Mouse (Mus musculus): ENCODE data around the gene Hdgf. TPM values are rescaled to one million over a fixed set of nuclear protein-coding genes. Genes with fewer than 3 reads are reported as not detected.
"Not testable (repeated sequence)": the region's sequence is repeated elsewhere in the genome, so short reads cannot be mapped to it uniquely, and the experiment has no call there.

Hdgf gene
- total RNA-seq, 2 experiments from 2014 or later: 148 to 151 TPM

GRCm38 (mm10) chr3:87891481-87891880 lies 14.6 kb upstream of the Hdgf start:
- DNase-seq (ENCODE audit: extremely low spot score in 1 of 2, low spot score in 2 of 2): no peak
- H3K27ac ChIP-seq: no peak overlapping the region
- TF ChIP-seq CTCF (IDR thresholded peaks at IDR 0.05): no peak
- no peak overlapping the region for H3K4me3 ChIP-seq
- intact Hi-C loops (cut with DNase I): no loop called here

DNA sequence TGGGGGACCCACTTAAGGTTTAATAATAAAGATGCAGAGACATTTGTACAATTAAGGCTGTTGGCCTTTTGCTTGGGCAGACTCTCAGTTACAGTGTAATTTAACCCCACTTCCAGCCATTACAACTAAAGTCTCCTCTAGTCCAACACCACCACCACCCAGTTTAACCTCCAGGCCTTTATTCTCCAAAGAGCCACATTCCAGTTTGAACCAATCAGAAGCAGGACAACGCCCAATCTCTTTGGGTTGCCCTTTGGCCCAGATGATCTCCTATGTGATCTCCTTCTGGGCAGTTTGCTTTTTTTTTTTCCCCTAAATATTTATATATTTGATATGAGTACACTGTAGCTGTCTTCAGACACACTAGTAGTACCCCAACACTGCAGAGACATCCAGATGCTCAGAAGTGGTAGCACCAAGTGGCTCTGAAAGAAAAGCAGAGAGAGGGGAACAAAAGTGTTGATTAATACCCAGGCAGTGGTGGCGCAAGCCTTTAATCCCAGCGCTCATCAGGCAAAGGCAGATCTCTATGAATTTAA lies 12.7 kb upstream of the Hdgf start:
- Histone ChIP-seq H3K27ac (no peak overlapping the region), H3K4me3 (no peak overlapping the region)
- intact Hi-C loops (cut with DNase I): no loop called here
- no peak for TF ChIP-seq CTCF (IDR thresholded peaks at IDR 0.05)
- DNase-seq (ENCODE audit: extremely low spot score in 1 of 2, low spot score in 2 of 2): no peak

DNA sequence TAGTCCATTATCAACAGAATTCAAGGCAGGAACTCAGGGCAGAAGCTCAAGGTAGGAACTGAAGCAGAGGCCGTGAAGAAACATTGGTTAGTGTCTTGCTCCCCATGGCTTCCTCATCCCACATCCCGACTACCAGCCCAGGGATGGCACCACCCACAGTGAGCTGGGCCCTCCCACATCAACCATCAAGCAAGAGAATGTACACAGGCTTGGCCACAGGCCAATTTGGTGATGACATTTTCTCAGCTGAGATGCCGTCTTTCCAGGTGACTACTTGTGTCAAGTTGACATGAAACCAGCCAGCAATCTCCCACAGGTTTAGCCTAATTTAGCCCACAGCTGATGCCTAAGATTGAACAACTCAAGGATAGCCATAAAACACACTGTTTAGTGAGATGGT lies 6.9 kb upstream of the Hdgf start:
- no peak overlapping the region for H3K4me3 ChIP-seq
- intact Hi-C loops (cut with DNase I): no loop called here
- TF ChIP-seq CTCF (IDR thresholded peaks at IDR 0.05): no peak
- no peak overlapping the region for H3K27ac ChIP-seq
- no peak for DNase-seq (ENCODE audit: extremely low spot score in 1 of 2, low spot score in 2 of 2)

DNA sequence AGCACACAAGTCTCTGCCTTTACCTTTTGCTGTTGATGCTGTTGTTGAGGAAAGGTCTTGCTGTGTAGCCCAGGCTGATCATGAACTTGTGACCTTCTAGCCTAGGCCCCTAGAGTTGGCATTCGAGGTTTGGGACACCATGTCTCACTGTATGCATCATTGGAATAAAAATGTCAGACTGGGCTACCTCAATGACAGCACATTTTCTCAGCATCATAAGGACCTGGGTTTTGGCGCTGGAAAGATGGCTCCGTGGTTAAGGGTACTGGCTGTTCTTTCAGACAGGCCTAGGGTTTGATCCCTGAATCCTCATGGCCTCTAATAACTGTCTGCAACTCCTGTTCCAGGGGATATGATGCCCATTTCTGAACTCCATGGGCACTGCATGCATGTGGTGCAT lies 6.3 kb upstream of the Hdgf start:
- intact Hi-C loops (cut with DNase I): no loop called here
- Histone ChIP-seq H3K4me3 (no peak overlapping the region), H3K27ac (no peak overlapping the region)
- no peak for DNase-seq (ENCODE audit: extremely low spot score in 1 of 2, low spot score in 2 of 2)
- TF ChIP-seq CTCF (IDR thresholded peaks at IDR 0.05): no peak

DNA sequence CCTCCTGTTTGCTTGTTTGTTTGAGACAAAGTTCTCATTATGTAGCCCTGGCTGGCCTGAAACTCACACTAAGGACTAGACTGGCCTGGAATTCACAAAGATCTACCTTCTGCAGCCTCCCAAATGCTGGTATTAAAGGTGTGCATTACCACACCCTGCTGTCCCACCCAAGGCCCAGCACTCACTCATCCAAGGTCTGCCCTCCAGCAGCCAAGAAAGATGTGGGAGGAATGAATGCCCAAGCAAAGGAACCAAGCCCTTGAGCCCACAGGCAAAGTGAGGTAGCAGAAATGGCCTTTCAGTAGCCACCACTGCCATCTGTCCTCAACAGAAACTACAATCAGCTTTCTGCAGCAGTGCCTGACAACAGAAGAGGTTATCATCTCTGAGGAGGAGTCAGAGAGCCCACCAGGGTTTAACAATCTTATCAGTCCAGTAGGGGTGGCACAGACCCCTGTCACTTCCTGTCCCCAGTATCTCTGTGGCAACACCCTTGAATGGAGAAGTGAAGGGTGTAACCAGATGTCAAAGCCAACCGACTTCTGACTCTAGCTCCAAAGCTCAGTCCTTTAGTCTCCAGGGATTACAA lies 5.0 kb upstream of the Hdgf start:
- no peak for TF ChIP-seq CTCF (IDR thresholded peaks at IDR 0.05)
- intact Hi-C loops (cut with DNase I): no loop called here
- Histone ChIP-seq H3K4me3 (no peak overlapping the region), H3K27ac (no peak overlapping the region)
- DNase-seq (ENCODE audit: extremely low spot score in 1 of 2, low spot score in 2 of 2): no peak

- H3K27ac ChIP-seq; DNase-seq (ENCODE audit: extremely low spot score in 1 of 2, low spot score in 2 of 2); H3K4me3 ChIP-seq; intact Hi-C loops (cut with DNase I): not testable (repeated sequence)
These were observed 4.2 kb upstream of the Hdgf start for GRCm38 (mm10) chr3:87901959-87902358.

DNA sequence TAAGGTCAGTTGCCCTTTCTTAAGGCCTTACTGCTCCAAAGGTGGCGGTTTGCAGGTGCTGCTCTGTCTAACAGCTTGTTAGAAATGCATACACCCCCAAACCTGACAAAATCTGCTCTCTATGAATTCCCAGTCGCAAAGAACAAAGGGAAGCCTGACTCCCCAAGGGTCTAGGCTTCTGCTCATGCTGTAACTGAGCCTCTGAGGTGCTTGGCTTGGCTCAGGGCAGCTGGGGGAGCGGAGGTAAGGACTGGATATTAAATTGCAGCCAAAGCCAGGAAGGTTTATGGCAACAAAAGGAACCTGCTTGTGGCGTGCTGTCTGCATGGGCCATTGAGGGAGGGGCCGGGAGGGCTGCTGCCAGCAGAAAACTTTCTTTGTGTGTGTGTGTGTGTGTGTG lies 2.3 kb upstream of the Hdgf start:
- Histone ChIP-seq H3K4me3 (no peak overlapping the region), H3K27ac (no peak overlapping the region)
- no peak for TF ChIP-seq CTCF (IDR thresholded peaks at IDR 0.05)
- no peak for DNase-seq (ENCODE audit: extremely low spot score in 1 of 2, low spot score in 2 of 2)
- intact Hi-C loops (cut with DNase I): no loop called here

DNA sequence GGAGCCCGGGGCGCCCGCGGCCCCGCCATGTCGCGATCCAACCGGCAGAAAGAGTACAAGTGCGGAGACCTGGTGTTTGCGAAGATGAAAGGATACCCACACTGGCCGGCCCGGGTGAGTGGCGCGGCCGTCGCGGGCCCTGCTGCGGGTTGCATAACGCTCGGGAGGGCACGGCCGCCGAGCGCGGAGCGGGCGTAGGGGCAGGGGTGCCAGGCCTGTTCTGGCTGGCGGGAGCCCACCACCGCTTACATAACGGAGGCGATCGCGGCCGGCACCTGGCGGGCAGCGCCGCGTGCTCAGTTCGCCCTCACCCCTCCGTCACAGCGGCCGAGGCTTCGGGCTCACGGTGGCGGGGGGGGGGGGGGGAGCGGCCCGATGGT lies 470 bp downstream of the Hdgf start:
- TF ChIP-seq CTCF (IDR thresholded peaks at IDR 0.05): no peak
- peak in 1 of 2 experiments; percentile 62 for DNase-seq (ENCODE audit: extremely low spot score in 1 of 2, low spot score in 2 of 2)
- intact Hi-C loops (cut with DNase I): loop anchor here (1.0 kb wide), 2 partner anchors 13 to 21 kb away; partner anchors contain the start of genes Mrpl24 and Prcc
- Histone ChIP-seq H3K27ac (peak overlapping the region; percentile 99), H3K4me3 (peak overlapping the region; percentile 84)

- Histone ChIP-seq H3K27ac (peak overlapping the region; percentile 99), H3K4me3 (peak overlapping the region; percentile 84)
- no peak for TF ChIP-seq CTCF (IDR thresholded peaks at IDR 0.05)
- no peak for DNase-seq (ENCODE audit: extremely low spot score in 1 of 2, low spot score in 2 of 2)
- intact Hi-C loops (cut with DNase I): loop anchor here (1.0 kb wide), 2 partner anchors 12 to 22 kb away; partner anchors contain the start of genes Mrpl24 and Prcc
These were observed 1.1 kb downstream of the Hdgf start for GRCm38 (mm10) chr3:87906981-87907857.

- TF ChIP-seq CTCF (IDR thresholded peaks at IDR 0.05): no peak
- Histone ChIP-seq H3K4me3 (peak overlapping the region; percentile 84), H3K27ac (peak overlapping the region; percentile 53; the same call in 1 of the 2 replicates)
- intact Hi-C loops (cut with DNase I): no loop called here
- no peak for DNase-seq (ENCODE audit: extremely low spot score in 1 of 2, low spot score in 2 of 2)
These were observed 1.8 kb downstream of the Hdgf start for GRCm38 (mm10) chr3:87907906-87908305.

DNA sequence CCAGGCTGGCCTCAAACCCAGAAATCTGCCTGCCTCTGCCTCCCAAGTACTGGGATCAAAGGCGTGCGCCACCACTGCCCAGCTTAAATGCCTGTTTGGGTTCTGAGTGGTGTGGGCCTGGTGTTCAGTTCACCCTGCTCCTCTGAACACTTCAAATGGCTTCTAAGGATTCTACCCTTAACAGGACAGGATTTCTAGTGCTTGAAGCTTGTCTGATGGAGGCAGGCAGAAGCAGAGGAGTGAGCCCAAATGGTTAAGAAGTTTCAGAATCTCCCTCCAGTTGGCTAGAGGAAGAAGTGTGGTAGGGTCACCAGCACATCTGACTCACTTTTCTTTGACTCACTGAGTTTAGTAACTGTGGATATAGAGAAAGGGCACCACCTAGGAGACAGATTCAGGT lies 3.3 kb downstream of the Hdgf start:
- no peak for TF ChIP-seq CTCF (IDR thresholded peaks at IDR 0.05)
- Histone ChIP-seq H3K27ac (no peak overlapping the region; the same call in 1 of the 2 replicates), H3K4me3 (no peak overlapping the region)
- DNase-seq (ENCODE audit: extremely low spot score in 1 of 2, low spot score in 2 of 2): no peak
- intact Hi-C loops (cut with DNase I): no loop called here

GRCm38 (mm10) chr3:87909874-87910273 lies 3.8 kb downstream of the Hdgf start:
- DNase-seq (ENCODE audit: extremely low spot score in 1 of 2, low spot score in 2 of 2): no peak
- Histone ChIP-seq H3K27ac (peak overlapping the region; percentile 81; the same call in 1 of the 2 replicates), H3K4me3 (peak overlapping the region; percentile 33)
- no peak for TF ChIP-seq CTCF (IDR thresholded peaks at IDR 0.05)
- intact Hi-C loops (cut with DNase I): no loop called here
